Mouse (Mus musculus) right cerebral cortex, adult 2 months (tissue): ENCODE results near the gene Arhgef19.
A peak's percentile ranks its signal among the peaks of the same experiment; 100 is the strongest.

Experiments used
- DNase-seq, 2 experiments: peaks; one replicate each; pipeline ENCODE4 v3.0.0; 2021 to 2022; ENCODE audit warnings: low spot score in 2 of 2

Arhgef19 gene

GRCm38 (mm10) chr4:141265979-141266637, 26.8 kb downstream of the Arhgef19 start:
- no peak for DNase-seq

- DNase-seq, result no peak
Observed at GRCm38 (mm10) chr4:141267250-141267649, 28.0 kb downstream of the Arhgef19 start.

GRCm38 (mm10) chr4:141267837-141268236, 28.5 kb downstream of the Arhgef19 start:
- peak; percentile 63 for DNase-seq

- DNase-seq, result no peak
Observed at GRCm38 (mm10) chr4:141268350-141268749, 29.1 kb downstream of the Arhgef19 start.

GRCm38 (mm10) chr4:141269080-141269479, 29.8 kb downstream of the Arhgef19 start:
- DNase-seq, result no peak

GRCm38 (mm10) chr4:141270201-141270940, 31.1 kb downstream of the Arhgef19 start:
- no peak for DNase-seq

GRCm38 (mm10) chr4:141271228-141271627, 31.9 kb downstream of the Arhgef19 start:
- no peak for DNase-seq

- no peak for DNase-seq
Observed at GRCm38 (mm10) chr4:141271721-141272120, 32.4 kb downstream of the Arhgef19 start.

GRCm38 (mm10) chr4:141272878-141273277, 33.6 kb downstream of the Arhgef19 start:
- DNase-seq, result no peak

GRCm38 (mm10) chr4:141273296-141273695, 34.0 kb downstream of the Arhgef19 start:
- DNase-seq, result peak; percentile 53 to 80

GRCm38 (mm10) chr4:141274485-141275341, 35.4 kb downstream of the Arhgef19 start:
- no peak for DNase-seq

GRCm38 (mm10) chr4:141277157-141277556, 37.9 kb downstream of the Arhgef19 start:
- no peak for DNase-seq

- no peak for DNase-seq
Observed at GRCm38 (mm10) chr4:141278154-141278553, 38.9 kb downstream of the Arhgef19 start.

GRCm38 (mm10) chr4:141279327-141279726, 40.0 kb downstream of the Arhgef19 start:
- no peak for DNase-seq

GRCm38 (mm10) chr4:141279783-141280182, 40.5 kb downstream of the Arhgef19 start:
- DNase-seq, result no peak

GRCm38 (mm10) chr4:141280471-141280870, 41.2 kb downstream of the Arhgef19 start:
- no peak for DNase-seq

- no peak for DNase-seq
Observed at GRCm38 (mm10) chr4:141281153-141281552, 41.9 kb downstream of the Arhgef19 start.

GRCm38 (mm10) chr4:141281578-141281977, 42.3 kb downstream of the Arhgef19 start:
- no peak for DNase-seq

GRCm38 (mm10) chr4:141282087-141282486, 42.8 kb downstream of the Arhgef19 start:
- DNase-seq, result no peak

GRCm38 (mm10) chr4:141282623-141283022, 43.3 kb downstream of the Arhgef19 start:
- no peak for DNase-seq

GRCm38 (mm10) chr4:141283176-141283878, 44.0 kb downstream of the Arhgef19 start:
- no peak for DNase-seq
